Mouse (Mus musculus): ENCODE data around the gene Otud7a.

- TF ChIP-seq CTCF (IDR thresholded peaks at IDR 0.05; ENCODE audit: extremely low read depth, insufficient read depth, low read length) (no peak), POLR2A (IDR thresholded peaks at IDR 0.05; ENCODE audit: extremely low read depth, insufficient read depth, low read length) (no peak)
Observed at GRCm38 (mm10) chr7:63497051-63497547, 52.5 kb downstream of the Otud7a start.
